22 mouse cellular contexts compared by ENCODE assay signal in genomic region chr2:59253435-59253834, GRCm38 (mm10).
DNase-seq lines count a peak whose midpoint lies in the region; ATAC-seq lines count a peak whose summit lies in the region.
"Had no signal": no experiment of that assay in that cellular context is flagged by ENCODE, and none has a peak within 500 bp of the region (broad histone marks: within the 10 kb centered on the region; RNA-seq: fewer than 3 reads in every experiment).

No protein-coding gene starts in this region.

- no peaks in the 10 kb centered on the region for H3K9me3 ChIP-seq in forebrain, embryonic 16.5 days (ENCODE audit: control insufficient read depth, low read length)
- no peaks in the 10 kb centered on the region for H3K9me3 ChIP-seq in forebrain, embryonic 10.5 days
- H3K9me3 ChIP-seq: embryonic facial prominence, embryonic 12.5 days; forebrain, embryonic 12.5 days; G1E; heart, embryonic 10.5 days; hindbrain, embryonic 13.5 days had no signal

- no peak overlapping the region for H3K9ac ChIP-seq in forebrain, embryonic 16.5 days (replicated peaks; ENCODE audit: low read depth, low read length)
- H3K9ac ChIP-seq: embryonic facial prominence, embryonic 12.5 days; forebrain, embryonic 12.5 days; forebrain, postnatal 0 days; hindbrain, embryonic 13.5 days had no signal

- peaks cover 2% of the 10 kb centered on the region for H3K4me1 ChIP-seq in forebrain, embryonic 16.5 days (replicated peaks; ENCODE audit: control insufficient read depth, insufficient read depth, low read length)
- peaks cover 2% of the 10 kb centered on the region for H3K4me1 ChIP-seq in forebrain, embryonic 10.5 days
- H3K4me1 ChIP-seq: embryonic facial prominence, embryonic 12.5 days; heart, embryonic 10.5 days had no signal

- 76% methylated on average over 3 of the region's 3 CpGs for WGBS in forebrain, embryonic 16.5 days
- 91% methylated on average over 3 of the region's 3 CpGs for WGBS in forebrain, embryonic 10.5 days

- H3K27me3 ChIP-seq in forebrain, embryonic 16.5 days (replicated peaks; ENCODE audit: control insufficient read depth, insufficient read depth, low read length): no peaks in the 10 kb centered on the region
- H3K27me3 ChIP-seq in forebrain, embryonic 10.5 days (ENCODE audit: poor library complexity, severe bottlenecking): no peaks in the 10 kb centered on the region
- H3K27me3 ChIP-seq: embryonic facial prominence, embryonic 12.5 days; forebrain, embryonic 12.5 days; hindbrain, embryonic 13.5 days had no signal

- no peak overlapping the region for H3K27ac ChIP-seq in forebrain, embryonic 16.5 days (ENCODE audit: low read length)
- no peak overlapping the region for H3K27ac ChIP-seq in forebrain, embryonic 10.5 days
- H3K27ac ChIP-seq: embryonic facial prominence, embryonic 12.5 days; forebrain, embryonic 12.5 days; heart, embryonic 10.5 days; hindbrain, embryonic 13.5 days had no signal

- no peaks in the 10 kb centered on the region for H3K36me3 ChIP-seq in forebrain, embryonic 16.5 days (ENCODE audit: control insufficient read depth, insufficient read depth)
- H3K36me3 ChIP-seq in forebrain, embryonic 10.5 days (replicated peaks): peaks cover under 1% of the 10 kb centered on the region; the same call in 1 of the 2 replicates
- H3K36me3 ChIP-seq: embryonic facial prominence, embryonic 12.5 days; forebrain, embryonic 12.5 days; heart, embryonic 10.5 days; hindbrain, embryonic 13.5 days had no signal

- no peak overlapping the region for H3K4me3 ChIP-seq in forebrain, embryonic 16.5 days (replicated peaks; ENCODE audit: low read length)
- no peak overlapping the region for H3K4me3 ChIP-seq in forebrain, embryonic 10.5 days
- H3K4me3 ChIP-seq: embryonic facial prominence, embryonic 12.5 days; forebrain, embryonic 12.5 days; heart, embryonic 10.5 days; hindbrain, embryonic 13.5 days had no signal

- no peak overlapping the region for H3K4me2 ChIP-seq in forebrain, embryonic 16.5 days (ENCODE audit: low read length)
- H3K4me2 ChIP-seq: embryonic facial prominence, embryonic 12.5 days; forebrain, embryonic 12.5 days; hindbrain, embryonic 13.5 days had no signal

- no peak for DNase-seq in forebrain, embryonic 10.5 days (ENCODE audit: extremely low spot score, low spot score)
- DNase-seq in kidney, adult 9 months: peak; percentile 54
- no peak for DNase-seq in kidney, adult 18-20 months
- peak; percentile 32 to 70 for DNase-seq in layer of hippocampus, adult 18-20 months (ENCODE audit: low spot score in 2 of 2)
- DNase-seq in layer of hippocampus, postnatal 25 days (ENCODE audit: extremely low spot score in 1 of 2, low spot score in 1 of 2): no peak
- peak; percentile 41 for DNase-seq in brain, adult 2 months (ENCODE audit: low read depth, low spot score)
- DNase-seq: adrenal gland, postnatal 10 days; B cell, adult 2 months; cerebellum, adult 11-12 months; cerebellum, adult 9-10 months; cerebellum, postnatal 25 days; forebrain, postnatal 0 days; gastrocnemius, postnatal 36 days; heart, adult 18-20 months; heart, postnatal 10 days had no signal

- ATAC-seq in forebrain, embryonic 16.5 days: peak; percentile 43; the same call in 1 of the 2 replicates
- ATAC-seq: CD4-positive, CD25-positive, alpha-beta regulatory T cell, adult 4 months; forebrain, postnatal 0 days had no signal

Comparison
In these comparisons a context has a peak if more than half of its experiments do, and no peak if none do; other contexts are left out.
1. DNase-seq: peak in kidney, adult 9 months (single experiment), layer of hippocampus, adult 18-20 months (2 of 2) and brain, adult 2 months (single experiment); none in forebrain, embryonic 10.5 days (single experiment), kidney, adult 18-20 months (single experiment) and layer of hippocampus, postnatal 25 days (0 of 2).